Mouse (Mus musculus) neural tube, embryonic 13.5 days (tissue): ENCODE results near the gene Lmna. TPM values are rescaled to one million over a fixed set of nuclear protein-coding genes. Genes with fewer than 3 reads are reported as not detected.
A peak's percentile ranks its signal among the peaks of the same experiment; 100 is the strongest.

Experiments used
- ATAC-seq: fragments of 200-750 bp; cut with Nextera tagmentation; 2 replicates; pipeline ENCODE4 v1.8.0; 2017; ENCODE audit warnings: low read depth, mild to moderate bottlenecking, moderate TSS enrichment, moderate library complexity
- H3K27ac ChIP-seq: fragments of 300-500 bp; sonication (generic); replicated peaks from 2 replicates; pipeline ENCODE4 v1.5.1; 2015; ENCODE audit warnings: moderate library complexity, mild to moderate bottlenecking, inconsistent platforms
- H3K27me3 ChIP-seq: fragments of 300-500 bp; sonication (generic); 2 replicates; pipeline ENCODE4 v1.6.1; 2015; ENCODE audit warnings: mild to moderate bottlenecking, inconsistent platforms
- H3K36me3 ChIP-seq: fragments of 300-500 bp; sonication (generic); 2 replicates; pipeline ENCODE4 v1.6.1; 2015; ENCODE audit warnings: mild to moderate bottlenecking, inconsistent platforms
- H3K4me1 ChIP-seq: fragments of 300-500 bp; sonication (generic); replicated peaks from 2 replicates; pipeline ENCODE4 v1.6.1; 2015; ENCODE audit warnings: inconsistent platforms
- H3K4me2 ChIP-seq: fragments of 300-500 bp; sonication (generic); 2 replicates; pipeline ENCODE4 v1.6.1; 2015; ENCODE audit warnings: inconsistent platforms, mild to moderate bottlenecking, moderate library complexity
- H3K4me3 ChIP-seq: fragments of 300-500 bp; sonication (generic); 2 replicates; pipeline ENCODE4 v1.5.1; 2015; ENCODE audit warnings: mild to moderate bottlenecking, inconsistent platforms
- H3K9ac ChIP-seq: fragments of 300-500 bp; sonication (generic); 2 replicates; pipeline ENCODE4 v1.6.1; 2015; ENCODE audit warnings: moderate library complexity, mild to moderate bottlenecking, inconsistent platforms
- H3K9me3 ChIP-seq: fragments of 300-500 bp; sonication (generic); 2 replicates; pipeline ENCODE4 v1.6.1; 2016; ENCODE audit warnings: inconsistent platforms
- WGBS: fragments of 180-500 bp; shearing (Covaris S2); methylation state at CpG from one replicate; pipeline ENCODE4 v1.1.7; 2015; 5-methylcytosine and 5-hydroxymethylcytosine counted together
- polyA plus RNA-seq: library from polyadenylated mRNA; unstranded; fragments of >200 nt; fragmentation: Nextera tagmentation; extraction: Ambion mirVana; gene quantifications from 2 replicates; pipeline ENCODE4 v1.2.1, GENCODE M21; 2015

Gene Lmna
- polyA plus RNA-seq, 1 experiment from 2014 or later, result 41.9 TPM

DNA sequence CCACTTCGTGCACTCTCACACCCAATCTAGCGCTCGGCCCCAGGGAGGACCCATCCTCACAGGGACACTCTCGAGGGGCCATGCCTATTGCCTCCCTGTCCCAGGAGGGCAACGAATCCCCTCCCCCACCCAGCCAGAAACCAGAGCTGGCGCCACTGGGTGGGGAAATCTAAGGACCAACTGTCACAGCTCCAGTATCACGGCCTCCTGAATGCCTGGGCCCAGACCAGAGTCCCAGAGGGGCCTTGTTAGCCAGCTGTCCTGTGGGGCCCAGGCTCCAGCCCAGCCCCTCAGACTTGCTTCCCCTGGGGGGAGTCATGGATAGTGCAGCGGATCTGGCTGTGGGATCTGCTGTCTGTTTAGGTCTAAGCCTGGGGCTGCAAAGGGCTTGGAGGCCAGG, 17.8 kb upstream of the Lmna start:
- 20% methylated on average over 8 of the region's 8 CpGs for WGBS
- Histone ChIP-seq H3K27ac (peak overlapping the region; percentile 71), H3K9ac (peak overlapping the region; percentile 70), H3K9me3 (no peaks in the 10 kb centered on the region), H3K4me1 (peaks cover 55% of the 10 kb centered on the region), H3K4me3 (peak overlapping the region; percentile 25), H3K36me3 (peaks cover 23% of the 10 kb centered on the region), H3K4me2 (peak overlapping the region; percentile 99), H3K27me3 (no peaks in the 10 kb centered on the region)
- no peak for ATAC-seq

DNA sequence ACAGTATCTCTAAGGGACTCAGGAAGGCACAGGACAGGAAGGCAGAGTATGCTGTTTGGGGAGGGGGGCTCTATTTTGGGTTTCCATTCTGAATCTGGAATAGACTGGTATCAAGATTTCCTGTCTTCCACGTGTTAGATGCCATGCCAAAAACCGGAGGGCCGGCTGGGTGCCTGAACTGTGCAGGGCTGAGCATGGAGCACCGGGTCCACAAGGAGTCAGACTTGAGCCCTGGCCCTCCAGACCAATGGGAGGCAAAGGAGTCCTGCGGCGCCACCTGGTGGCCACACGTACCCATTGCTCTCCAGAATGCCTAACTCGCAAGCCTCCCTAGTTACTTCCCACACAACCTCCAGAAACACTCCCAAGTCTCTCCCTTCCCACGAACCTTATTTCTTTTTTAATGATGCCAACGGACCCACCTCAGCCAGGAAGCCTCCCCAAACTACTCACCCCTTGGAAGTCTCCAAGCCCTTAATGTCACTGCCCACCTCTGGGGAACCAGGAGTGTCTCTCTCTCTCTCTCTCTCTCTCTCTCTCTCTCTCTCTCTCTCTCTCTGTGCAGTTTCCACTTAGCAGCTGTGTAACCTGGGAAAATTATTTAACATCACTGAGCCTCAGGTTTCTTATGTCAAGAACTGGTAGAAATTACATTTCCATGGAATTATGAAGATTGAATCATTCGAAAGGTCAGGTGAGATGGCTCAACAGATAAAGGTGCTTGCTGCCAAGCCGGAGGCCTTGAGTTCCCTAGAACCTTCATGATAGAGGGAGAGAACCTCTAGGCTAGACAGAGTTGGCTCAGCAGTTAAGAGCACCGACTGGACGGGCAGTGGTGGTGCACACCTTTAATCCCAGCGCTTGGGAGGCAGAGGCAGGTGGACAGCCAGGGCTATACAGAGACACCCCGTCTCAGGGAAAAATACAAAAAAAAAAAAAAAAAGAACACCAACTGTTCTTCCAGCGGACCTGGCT, 16.7 kb upstream of the Lmna start:
- peak; percentile 64 for ATAC-seq
- H3K4me2 ChIP-seq, result peak overlapping the region; percentile 99
- WGBS, result 34% methylated on average over 17 of the region's 17 CpGs
- no peaks in the 10 kb centered on the region for H3K9me3 ChIP-seq
- peak overlapping the region; percentile 25; the same call in 1 of the 2 replicates for H3K4me3 ChIP-seq
- H3K27me3 ChIP-seq, result no peaks in the 10 kb centered on the region
- H3K9ac ChIP-seq, result peak overlapping the region; percentile 52; the same call in 1 of the 2 replicates
- peaks cover 60% of the 10 kb centered on the region for H3K4me1 ChIP-seq
- peaks cover 24% of the 10 kb centered on the region for H3K36me3 ChIP-seq
- H3K27ac ChIP-seq, result no peak overlapping the region

DNA sequence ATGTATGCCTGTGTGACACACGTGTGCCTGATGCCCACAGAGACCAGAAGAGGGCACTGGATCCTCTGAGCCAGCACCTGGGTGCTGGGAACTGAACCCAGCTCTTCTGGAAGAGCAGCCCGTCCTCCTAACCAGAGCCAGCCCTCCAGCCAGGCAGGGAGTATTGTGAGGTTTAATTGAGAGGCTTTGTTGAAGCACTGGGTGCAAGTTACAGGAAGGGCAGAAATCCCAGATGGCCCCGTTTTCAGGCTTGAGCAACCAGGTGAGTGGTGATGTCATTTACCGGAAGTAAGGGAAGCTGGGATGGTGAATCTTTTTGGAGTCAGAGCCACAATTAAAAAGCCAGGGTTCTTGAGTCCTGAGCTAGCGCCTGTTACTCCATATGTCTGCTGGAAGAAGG, 15.3 kb upstream of the Lmna start:
- whole genome bisulfite sequencing, result 87% methylated on average over 5 of the region's 5 CpGs

DNA sequence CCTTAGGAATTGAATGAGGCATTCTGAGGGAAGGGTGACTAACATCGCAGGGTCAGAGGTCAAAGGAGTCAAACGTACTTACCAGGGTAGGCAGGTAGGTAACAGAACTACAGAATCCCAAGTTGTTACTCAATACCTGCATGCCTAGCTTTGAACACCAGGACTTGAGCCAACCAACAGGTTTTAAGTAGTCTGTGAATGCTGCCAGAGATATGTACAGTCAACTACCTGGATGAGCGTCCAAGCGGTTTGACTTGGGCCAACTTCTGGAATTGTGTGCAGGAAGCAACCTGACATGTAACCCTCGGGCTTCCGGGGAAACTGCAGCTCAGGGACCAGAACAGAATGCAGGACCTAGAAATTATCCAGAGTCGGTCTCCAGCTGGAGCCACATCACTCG, 13.3 kb upstream of the Lmna start:
- H3K27ac ChIP-seq, result no peak overlapping the region
- H3K27me3 ChIP-seq, result no peaks in the 10 kb centered on the region
- no peak for ATAC-seq
- H3K4me2 ChIP-seq, result no peak overlapping the region
- 86% methylated on average over 8 of the region's 8 CpGs for WGBS
- H3K9ac ChIP-seq, result no peak overlapping the region
- H3K36me3 ChIP-seq, result peaks cover 24% of the 10 kb centered on the region
- no peaks in the 10 kb centered on the region for H3K9me3 ChIP-seq
- H3K4me1 ChIP-seq, result peaks cover 34% of the 10 kb centered on the region
- H3K4me3 ChIP-seq, result no peak overlapping the region

More for the DNA sequence above, 15.3 kb upstream of the Lmna start:
- no peak overlapping the region for H3K9ac ChIP-seq
- no peak overlapping the region for H3K4me3 ChIP-seq
- H3K27me3 ChIP-seq, result no peaks in the 10 kb centered on the region
- no peaks in the 10 kb centered on the region for H3K9me3 ChIP-seq
- H3K36me3 ChIP-seq, result peaks cover 24% of the 10 kb centered on the region
- no peak overlapping the region for H3K4me2 ChIP-seq
- no peak overlapping the region for H3K27ac ChIP-seq
- peaks cover 54% of the 10 kb centered on the region for H3K4me1 ChIP-seq
- ATAC-seq, result no peak

DNA sequence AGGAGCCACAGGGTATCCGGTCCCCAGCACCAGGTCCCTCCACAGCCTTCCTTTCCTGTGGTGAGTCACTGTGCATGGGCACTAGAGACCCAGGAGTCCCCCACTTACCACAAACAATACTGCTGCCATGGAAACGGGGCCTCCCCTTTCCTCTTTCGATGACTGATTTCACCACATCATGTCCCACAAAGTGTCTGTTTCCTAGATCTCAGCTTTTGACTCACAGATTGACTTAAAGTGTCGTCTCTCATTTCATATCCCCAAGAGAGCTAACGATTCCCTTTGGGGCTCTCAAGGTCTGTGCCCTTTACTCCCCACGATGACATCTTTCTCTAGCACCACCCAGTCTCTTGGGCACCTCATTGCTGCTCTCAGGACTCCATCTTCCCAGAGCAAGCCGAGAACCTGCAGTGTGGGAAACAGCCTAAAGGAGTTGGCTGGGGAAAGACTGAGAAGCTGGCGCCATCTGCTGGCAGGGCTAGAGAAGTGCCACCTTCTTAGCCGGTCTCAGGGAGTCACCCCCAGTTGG, 12.1 kb upstream of the Lmna start:
- H3K9ac ChIP-seq, result no peak overlapping the region

DNA sequence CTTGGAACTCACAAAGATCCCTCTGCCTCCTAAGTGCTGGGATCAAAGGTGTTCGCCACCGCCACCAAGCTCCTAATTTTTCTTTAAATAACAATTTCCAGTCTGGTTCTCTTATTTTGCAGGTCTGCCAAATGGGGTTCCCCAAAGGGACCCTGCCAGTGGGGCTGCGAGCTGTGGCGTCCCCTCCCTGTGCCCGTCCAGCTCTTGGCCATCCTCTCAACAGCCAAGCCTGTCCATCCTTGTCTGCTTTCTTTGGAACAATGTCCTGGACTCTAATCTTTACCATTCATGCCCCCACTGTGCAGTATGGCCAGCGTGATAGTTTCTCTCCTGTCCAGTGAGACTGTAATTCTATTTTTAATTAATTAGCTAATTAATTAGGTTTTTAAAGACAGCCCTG, 11.4 kb upstream of the Lmna start:
- H3K36me3 ChIP-seq, result peaks cover 24% of the 10 kb centered on the region
- H3K27me3 ChIP-seq, result no peaks in the 10 kb centered on the region
- H3K4me2 ChIP-seq, result no peak overlapping the region
- no peaks in the 10 kb centered on the region for H3K9me3 ChIP-seq
- no peak for ATAC-seq
- H3K9ac ChIP-seq, result no peak overlapping the region
- no peak overlapping the region for H3K4me3 ChIP-seq
- H3K27ac ChIP-seq, result no peak overlapping the region
- WGBS, result 92% methylated on average over 6 of the region's 6 CpGs
- peaks cover 16% of the 10 kb centered on the region for H3K4me1 ChIP-seq

More for the DNA sequence above, 12.1 kb upstream of the Lmna start:
- H3K27me3 ChIP-seq, result no peaks in the 10 kb centered on the region
- peaks cover 24% of the 10 kb centered on the region for H3K36me3 ChIP-seq
- H3K4me1 ChIP-seq, result peaks cover 22% of the 10 kb centered on the region
- WGBS, result 38% methylated on average over 9 of the region's 9 CpGs
- no peak overlapping the region for H3K27ac ChIP-seq
- no peak overlapping the region for H3K4me3 ChIP-seq
- H3K9me3 ChIP-seq, result no peaks in the 10 kb centered on the region
- ATAC-seq, result peak; percentile 5; the same call in 1 of the 2 replicates
- no peak overlapping the region for H3K4me2 ChIP-seq

DNA sequence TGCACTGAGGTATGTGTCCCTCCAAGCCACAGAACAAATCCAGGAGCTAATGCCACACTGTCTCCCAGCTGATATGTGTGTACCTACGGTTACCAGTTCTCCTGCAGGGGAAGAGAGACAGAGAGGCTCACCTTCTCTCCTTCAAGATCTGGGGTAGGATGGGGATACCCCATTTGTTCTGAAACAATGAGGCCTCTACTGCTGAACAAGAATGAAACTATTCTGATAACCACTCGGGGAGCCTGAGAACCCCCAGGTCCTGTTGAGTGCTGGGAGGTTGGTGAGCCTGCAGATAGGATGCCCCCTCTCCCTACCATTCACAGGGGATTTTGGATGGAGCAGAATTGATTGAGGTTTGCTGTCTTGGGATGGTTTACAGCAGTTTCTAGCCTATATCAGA, 10.3 kb upstream of the Lmna start:
- no peak for ATAC-seq
- H3K4me2 ChIP-seq, result no peak overlapping the region
- 0 out of 2 replicates have a peak, but pooled peaks cover 5% of the 10 kb centered on the region for H3K4me1 ChIP-seq
- no peak overlapping the region for H3K9ac ChIP-seq
- no peak overlapping the region for H3K27ac ChIP-seq
- 83% methylated on average over 2 of the region's 2 CpGs for WGBS
- peaks cover 20% of the 10 kb centered on the region for H3K36me3 ChIP-seq
- H3K4me3 ChIP-seq, result no peak overlapping the region
- no peaks in the 10 kb centered on the region for H3K9me3 ChIP-seq
- no peaks in the 10 kb centered on the region for H3K27me3 ChIP-seq

DNA sequence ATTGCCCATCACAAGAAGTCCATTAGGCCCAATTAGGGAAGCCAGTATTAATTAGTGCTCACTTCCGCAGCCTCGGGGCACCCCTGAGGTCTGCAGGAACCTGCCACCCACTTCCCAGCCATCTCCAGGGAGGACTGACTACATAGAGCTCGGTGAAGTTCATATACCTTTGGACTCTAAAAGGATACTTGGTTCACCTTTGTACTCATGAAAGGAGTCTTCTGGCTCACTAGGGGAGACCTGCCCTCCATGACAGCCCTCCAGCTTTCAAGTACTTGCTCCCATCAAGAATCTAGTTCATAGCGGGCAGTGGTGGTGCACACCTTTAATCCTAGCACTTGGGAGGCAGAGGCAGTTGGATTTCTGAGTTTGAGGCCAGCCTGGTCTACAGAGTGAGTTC, 8.7 kb upstream of the Lmna start:
- H3K9me3 ChIP-seq, result no peaks in the 10 kb centered on the region
- peaks cover 10% of the 10 kb centered on the region; the same call in 1 of the 2 replicates for H3K4me1 ChIP-seq
- H3K4me2 ChIP-seq, result no peak overlapping the region
- H3K36me3 ChIP-seq, result peaks cover 8% of the 10 kb centered on the region
- ATAC-seq, result no peak
- H3K27me3 ChIP-seq, result no peaks in the 10 kb centered on the region
- WGBS, result 75% methylated on average over 4 of the region's 4 CpGs
- H3K4me3 ChIP-seq, result no peak overlapping the region
- no peak overlapping the region for H3K9ac ChIP-seq
- H3K27ac ChIP-seq, result no peak overlapping the region

DNA sequence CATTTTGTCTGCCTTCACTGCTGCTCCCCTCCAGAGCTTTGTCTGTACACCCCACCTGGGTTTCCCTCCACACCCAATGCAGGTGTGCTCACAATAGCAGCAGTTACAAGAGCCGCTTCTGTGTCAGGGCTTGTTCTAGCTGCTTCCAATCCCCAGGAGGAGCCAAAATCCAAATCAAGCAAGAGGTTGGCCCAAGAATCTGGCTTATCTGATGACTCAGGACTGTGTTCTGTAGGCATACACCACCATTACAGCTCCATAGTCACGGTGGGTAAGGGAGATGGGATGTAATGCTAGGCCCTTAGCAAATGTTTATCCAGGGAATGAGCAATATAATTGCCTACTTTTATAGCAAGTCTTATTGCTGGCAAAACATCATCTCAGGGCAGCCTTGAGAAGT, 6.7 kb upstream of the Lmna start:
- H3K27ac ChIP-seq, result no peak overlapping the region
- WGBS, result 81% methylated on average over 2 of the region's 2 CpGs
- no peaks in the 10 kb centered on the region for H3K27me3 ChIP-seq
- no peak overlapping the region for H3K4me2 ChIP-seq
- H3K9me3 ChIP-seq, result no peaks in the 10 kb centered on the region
- peaks cover 25% of the 10 kb centered on the region for H3K4me1 ChIP-seq
- no peaks in the 10 kb centered on the region for H3K36me3 ChIP-seq
- H3K4me3 ChIP-seq, result no peak overlapping the region
- no peak overlapping the region for H3K9ac ChIP-seq
- ATAC-seq, result no peak

DNA sequence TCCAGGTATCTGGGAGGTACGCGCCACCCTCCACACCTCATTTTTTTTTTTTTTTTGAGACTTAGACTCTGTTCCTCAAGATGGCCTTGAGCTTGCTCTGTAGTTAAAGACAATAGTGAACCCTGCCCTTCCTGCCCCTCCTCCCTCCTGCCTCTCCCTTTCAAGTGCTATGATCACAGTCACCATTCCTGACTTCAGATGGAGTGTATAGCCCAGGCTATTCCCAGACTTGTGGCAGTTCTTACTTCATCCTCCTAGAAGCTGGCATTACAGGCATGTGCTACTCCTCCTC, 5.3 kb upstream of the Lmna start:
- H3K9me3 ChIP-seq, result no peaks in the 10 kb centered on the region
- H3K4me1 ChIP-seq, result peaks cover 36% of the 10 kb centered on the region
- no peak overlapping the region for H3K9ac ChIP-seq
- no peak overlapping the region for H3K4me2 ChIP-seq
- H3K27me3 ChIP-seq, result no peaks in the 10 kb centered on the region
- no peak overlapping the region for H3K4me3 ChIP-seq
- WGBS, result 96% methylated on average over 2 of the region's 2 CpGs
- no peaks in the 10 kb centered on the region for H3K36me3 ChIP-seq
- ATAC-seq, result no peak
- no peak overlapping the region for H3K27ac ChIP-seq

DNA sequence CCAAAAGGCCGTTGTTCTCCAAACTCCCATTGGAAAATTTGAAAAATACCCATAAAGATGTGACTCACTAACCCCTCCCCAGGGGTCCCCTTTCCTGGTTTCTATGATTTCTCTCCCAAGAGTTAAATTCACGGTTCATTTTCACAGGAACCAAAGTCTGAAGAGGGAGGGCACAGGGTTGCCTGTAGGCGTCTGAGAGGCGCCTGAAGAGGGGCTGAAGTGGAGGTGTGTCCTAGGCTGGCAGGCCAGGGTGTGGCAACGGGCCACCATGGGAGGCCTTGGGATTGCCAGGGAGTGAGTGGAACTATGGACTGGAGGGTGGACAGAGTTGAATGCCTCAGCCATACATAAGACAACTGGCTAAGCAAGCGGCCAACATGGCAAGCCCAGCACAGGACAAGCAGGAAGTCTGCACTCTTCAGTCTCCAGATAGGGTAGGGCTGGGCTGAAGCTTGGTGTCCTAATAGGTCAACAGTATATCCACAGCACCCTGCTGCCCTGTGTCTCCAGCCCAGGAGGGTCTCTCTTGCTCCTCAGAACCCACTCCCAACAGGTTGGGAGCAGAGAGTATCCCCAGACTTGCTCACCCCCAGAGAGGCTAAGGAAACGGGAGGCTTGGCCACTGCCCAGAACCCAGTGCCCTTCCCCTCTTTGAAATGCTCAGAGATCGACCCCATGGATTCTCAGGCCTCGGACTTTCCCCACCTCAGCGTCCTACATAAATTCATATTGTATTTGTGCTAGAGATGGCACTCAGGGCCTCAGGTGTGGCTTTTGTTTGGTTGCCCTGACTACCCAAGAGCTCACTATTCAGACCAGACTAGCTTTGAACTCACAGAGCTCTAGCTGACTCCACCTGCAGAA, 4.7 kb upstream of the Lmna start:
- Histone ChIP-seq H3K4me2 (no peak overlapping the region), H3K4me3 (no peak overlapping the region), H3K27me3 (no peaks in the 10 kb centered on the region), H3K27ac (no peak overlapping the region), H3K36me3 (no peaks in the 10 kb centered on the region), H3K9ac (no peak overlapping the region), H3K4me1 (peaks cover 41% of the 10 kb centered on the region), H3K9me3 (no peaks in the 10 kb centered on the region)
- no peak for ATAC-seq
- WGBS, result 78% methylated on average over 10 of the region's 10 CpGs

DNA sequence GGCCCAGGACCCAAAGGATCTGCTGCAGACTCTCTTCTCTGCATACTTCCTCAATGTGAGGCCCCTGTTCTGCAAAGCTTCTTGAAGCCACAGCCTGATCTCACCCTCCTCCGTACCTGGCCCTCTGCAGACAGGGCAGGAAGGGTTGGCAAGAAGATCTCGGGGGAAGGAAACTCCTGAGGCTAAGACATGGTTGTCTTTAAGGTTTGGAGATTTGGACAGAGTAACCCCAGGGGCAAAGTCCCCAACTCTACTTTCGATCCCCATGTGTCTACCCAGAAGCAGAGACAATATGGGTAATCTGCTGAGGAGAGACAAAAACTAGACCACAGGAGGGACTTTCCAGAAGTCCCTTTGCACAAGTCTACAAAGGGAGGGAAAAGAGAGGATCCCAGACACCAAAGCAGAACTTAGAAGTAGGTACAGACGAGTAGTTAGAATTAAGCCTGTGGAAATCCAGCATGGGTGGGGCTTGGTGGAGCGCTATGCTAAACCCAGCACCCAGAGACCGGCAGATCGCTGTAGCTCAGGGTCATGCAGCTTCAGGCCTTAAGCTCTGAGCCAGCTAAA, 3.9 kb upstream of the Lmna start:
- no peaks in the 10 kb centered on the region for H3K36me3 ChIP-seq
- H3K4me3 ChIP-seq, result no peak overlapping the region
- H3K9ac ChIP-seq, result no peak overlapping the region
- H3K4me1 ChIP-seq, result peaks cover 45% of the 10 kb centered on the region
- no peak for ATAC-seq
- H3K27me3 ChIP-seq, result no peaks in the 10 kb centered on the region
- 85% methylated on average over 7 of the region's 7 CpGs for WGBS
- no peak overlapping the region for H3K27ac ChIP-seq
- H3K4me2 ChIP-seq, result no peak overlapping the region
- H3K9me3 ChIP-seq, result no peaks in the 10 kb centered on the region
